Mouse (Mus musculus) hindbrain, postnatal 0 days (tissue): ENCODE results near the gene Csf2rb2. TPM values are rescaled to one million over a fixed set of nuclear protein-coding genes. Genes with fewer than 3 reads are reported as not detected.
"Not testable (repeated sequence)": the region's sequence is repeated elsewhere in the genome, so short reads cannot be mapped to it uniquely, and the experiment has no call there.

Experiments
- ATAC-seq: fragments of 200-750 bp; cut with Nextera tagmentation; 2 replicates; pipeline ENCODE4 v1.8.0; 2017; ENCODE audit warnings: mild to moderate bottlenecking, moderate TSS enrichment, moderate library complexity
- DNase-seq: peaks from one replicate; pipeline ENCODE4 v3.0.0-alpha.2; 2015; ENCODE audit warnings: low spot score
- H3K27ac ChIP-seq: fragments of 300-500 bp; sonication (generic); 2 replicates; pipeline ENCODE4 v1.5.1; 2014; ENCODE audit warnings: mild to moderate bottlenecking
- H3K27me3 ChIP-seq: fragments of 300-500 bp; sonication (generic); 2 replicates; pipeline ENCODE4 v1.6.1; 2014; ENCODE audit warnings: low read length, mixed read lengths; ENCODE audit not compliant: insufficient read depth
- H3K36me3 ChIP-seq: fragments of 300-500 bp; sonication (generic); 2 replicates; pipeline ENCODE4 v1.6.1; 2014; ENCODE audit warnings: low read length, mixed read lengths; ENCODE audit not compliant: insufficient read depth
- H3K4me1 ChIP-seq: fragments of 300-500 bp; sonication (generic); 2 replicates; pipeline ENCODE4 v1.6.1; 2014; ENCODE audit warnings: antibody characterized with exemption, low read length, mixed read lengths; ENCODE audit not compliant: insufficient read depth
- H3K4me2 ChIP-seq: fragments of 300-500 bp; sonication (generic); 2 replicates; pipeline ENCODE4 v1.6.1; 2014; ENCODE audit warnings: low read depth, mild to moderate bottlenecking, low read length, moderate library complexity, mixed read lengths
- H3K4me3 ChIP-seq: fragments of 300-500 bp; sonication (generic); 2 replicates; pipeline ENCODE4 v1.5.1; 2014; ENCODE audit warnings: low read length
- H3K9ac ChIP-seq: fragments of 300-500 bp; sonication (generic); replicated peaks from 2 replicates; pipeline ENCODE4 v1.6.1; 2014; ENCODE audit warnings: mild to moderate bottlenecking, low read length, moderate library complexity, mixed read lengths
- H3K9me3 ChIP-seq: fragments of 300-500 bp; sonication (generic); 2 replicates; pipeline ENCODE4 v1.6.1; 2016; ENCODE audit warnings: low read length, mixed read lengths
- CTCF ChIP-seq: IDR thresholded peaks from 2 replicates; pipeline ENCODE4 v1.5.1; 2016; ENCODE audit warnings: antibody characterized with exemption, control low read depth, low read depth
- WGBS: fragments of 180-500 bp; shearing (Covaris S2); extraction: QIAGEN DNeasy Blood & Tissue Kit; methylation state at CpG from one replicate; pipeline ENCODE4 v1.1.7; 2014; 5-methylcytosine and 5-hydroxymethylcytosine counted together
- polyA plus RNA-seq: library from polyadenylated mRNA; unstranded; fragments of >200 nt; fragmentation: Nextera tagmentation; extraction: Ambion mirVana; gene quantifications from 2 replicates; pipeline ENCODE4 v1.2.1, GENCODE M21; 2015
- total RNA-seq: library from RNA; depleted of rRNA; stranded (reverse); fragments of >200 nt; gene quantifications from 2 replicates; pipeline ENCODE4 v1.2.3, GENCODE M21; 2014

The Csf2rb2 gene
- total and polyA plus RNA-seq, 2 experiments from 2014 or later = 0.10 to 0.21 TPM

- 71% methylated on average over 4 of the region's 4 CpGs for WGBS
- Histone ChIP-seq H3K27me3 (no peaks in the 10 kb centered on the region), H3K9ac (no peak overlapping the region), H3K36me3 (no peaks in the 10 kb centered on the region), H3K27ac (no peak overlapping the region), H3K4me1 (no peaks in the 10 kb centered on the region), H3K4me2 (no peak overlapping the region), H3K9me3 (no peaks in the 10 kb centered on the region), H3K4me3 (no peak overlapping the region)
- TF ChIP-seq CTCF = peak; percentile 8; the same call in 1 of the 2 replicates
- DNase-seq = no peak
- no peak for ATAC-seq
These were observed 11.8 kb downstream of the Csf2rb2 start for GRCm38 (mm10) chr15:78293716-78294115.

- not testable (repeated sequence) for H3K4me2 ChIP-seq, H3K4me3 ChIP-seq, DNase-seq, H3K36me3 ChIP-seq, H3K4me1 ChIP-seq, H3K9me3 ChIP-seq, H3K27ac ChIP-seq, H3K27me3 ChIP-seq, H3K9ac ChIP-seq
- 3% methylated on average over 2 of the region's 2 CpGs for WGBS
- ATAC-seq = peak; percentile 64
These were observed 12.3 kb downstream of the Csf2rb2 start for GRCm38 (mm10) chr15:78293228-78293627.

- ATAC-seq, H3K4me3 ChIP-seq, H3K4me1 ChIP-seq, H3K9ac ChIP-seq, H3K27ac ChIP-seq, DNase-seq, H3K4me2 ChIP-seq, H3K36me3 ChIP-seq, H3K9me3 ChIP-seq, H3K27me3 ChIP-seq: not testable (repeated sequence)
- WGBS = 81% methylated on average over 4 of the region's 5 CpGs
These were observed 15.7 kb downstream of the Csf2rb2 start for GRCm38 (mm10) chr15:78289775-78290174.

GRCm38 (mm10) chr15:78287941-78288340, 17.6 kb downstream of the Csf2rb2 start:
- no peak overlapping the region for H3K4me2 ChIP-seq
- H3K27me3 ChIP-seq = no peaks in the 10 kb centered on the region
- DNase-seq (no peak), ATAC-seq (no peak)
- no peaks in the 10 kb centered on the region for H3K36me3 ChIP-seq
- no peak overlapping the region for H3K9ac ChIP-seq
- no peaks in the 10 kb centered on the region for H3K9me3 ChIP-seq
- H3K4me3 ChIP-seq = no peak overlapping the region
- H3K27ac ChIP-seq = no peak overlapping the region
- no peak for TF ChIP-seq CTCF
- H3K4me1 ChIP-seq = no peaks in the 10 kb centered on the region
- WGBS = 75% methylated on average over 5 of the region's 5 CpGs

GRCm38 (mm10) chr15:78278308-78278707, 27.2 kb downstream of the Csf2rb2 start:
- Histone ChIP-seq H3K4me2 (no peak overlapping the region), H3K9ac (no peak overlapping the region), H3K27ac (no peak overlapping the region), H3K4me1 (no peaks in the 10 kb centered on the region), H3K27me3 (no peaks in the 10 kb centered on the region), H3K36me3 (no peaks in the 10 kb centered on the region), H3K4me3 (no peak overlapping the region), H3K9me3 (no peaks in the 10 kb centered on the region)
- ATAC-seq (no peak), DNase-seq (no peak)
- WGBS = 90% methylated on average over 2 of the region's 2 CpGs
- TF ChIP-seq CTCF = no peak

GRCm38 (mm10) chr15:78271208-78271607, 34.3 kb downstream of the Csf2rb2 start:
- Histone ChIP-seq H3K9me3 (0 out of 2 replicates have a peak, but pooled peaks cover 2% of the 10 kb centered on the region), H3K36me3 (no peaks in the 10 kb centered on the region), H3K4me3 (no peak overlapping the region), H3K27ac (no peak overlapping the region), H3K4me2 (no peak overlapping the region), H3K9ac (no peak overlapping the region), H3K27me3 (no peaks in the 10 kb centered on the region), H3K4me1 (no peaks in the 10 kb centered on the region)
- DNase-seq = no peak
- no peak for ATAC-seq
- TF ChIP-seq CTCF = no peak

GRCm38 (mm10) chr15:78267865-78268264, 37.7 kb downstream of the Csf2rb2 start:
- H3K27ac ChIP-seq = no peak overlapping the region
- DNase-seq (no peak), ATAC-seq (no peak)
- WGBS = 80% methylated on average over 4 of the region's 4 CpGs
- no peak overlapping the region for H3K4me2 ChIP-seq
- no peak overlapping the region for H3K9ac ChIP-seq
- no peaks in the 10 kb centered on the region for H3K4me1 ChIP-seq
- no peaks in the 10 kb centered on the region for H3K27me3 ChIP-seq
- no peak overlapping the region for H3K4me3 ChIP-seq
- H3K36me3 ChIP-seq = no peaks in the 10 kb centered on the region
- 0 out of 2 replicates have a peak, but pooled peaks cover 2% of the 10 kb centered on the region for H3K9me3 ChIP-seq
- no peak for TF ChIP-seq CTCF
